Mouse (Mus musculus) heart, embryonic 12.5 days (tissue): ENCODE measurements around the gene Gm42420. TPM values are rescaled to one million over a fixed set of nuclear protein-coding genes. Genes with fewer than 3 reads are reported as not detected.
A peak's percentile ranks its signal among the peaks of the same experiment; 100 is the strongest.

Experiments
- ATAC-seq: fragments of 200-750 bp; cut with Nextera tagmentation; 2 replicates; pipeline ENCODE4 v1.8.0; 2017; ENCODE audit warnings: moderate TSS enrichment, moderate library complexity; ENCODE audit not compliant: insufficient number of reproducible peaks, low FRiP score
- H3K27ac ChIP-seq: fragments of 300-500 bp; sonication (generic); 2 replicates; pipeline ENCODE4 v1.5.1; 2016; ENCODE audit warnings: mild to moderate bottlenecking, moderate library complexity; ENCODE audit not compliant: poor library complexity, severe bottlenecking
- H3K27me3 ChIP-seq: fragments of 300-500 bp; sonication (generic); replicated peaks from 2 replicates; pipeline ENCODE4 v1.6.1; 2016; ENCODE audit warnings: mild to moderate bottlenecking, moderate library complexity
- H3K36me3 ChIP-seq: fragments of 300-500 bp; sonication (generic); 2 replicates; pipeline ENCODE4 v1.6.1; 2016; ENCODE audit warnings: mild to moderate bottlenecking, moderate library complexity
- H3K4me1 ChIP-seq: fragments of 300-500 bp; sonication (generic); replicated peaks from 2 replicates; pipeline ENCODE4 v1.6.1; 2016; ENCODE audit warnings: mild to moderate bottlenecking
- H3K4me2 ChIP-seq: fragments of 300-500 bp; sonication (generic); 2 replicates; pipeline ENCODE4 v1.6.1; 2016; ENCODE audit warnings: mild to moderate bottlenecking, moderate library complexity
- H3K4me3 ChIP-seq: fragments of 300-500 bp; sonication (generic); 2 replicates; pipeline ENCODE4 v1.5.1; 2016; ENCODE audit warnings: mild to moderate bottlenecking
- H3K9ac ChIP-seq: fragments of 300-500 bp; sonication (generic); 2 replicates; pipeline ENCODE4 v1.6.1; 2016; ENCODE audit warnings: mild to moderate bottlenecking, moderate library complexity
- H3K9me3 ChIP-seq: fragments of 300-500 bp; sonication (generic); replicated peaks from 2 replicates; pipeline ENCODE4 v1.6.1; 2016; ENCODE audit warnings: mild to moderate bottlenecking, moderate library complexity
- WGBS: fragments of 180-500 bp; shearing (Covaris S2); methylation state at CpG from one replicate; pipeline ENCODE4 v1.1.7; 2016; 5-methylcytosine and 5-hydroxymethylcytosine counted together
- polyA plus RNA-seq: library from polyadenylated mRNA; unstranded; fragments of >200 nt; fragmentation: Nextera tagmentation; extraction: Ambion mirVana; gene quantifications from 2 replicates; pipeline ENCODE4 v1.2.1, GENCODE M21; 2016

The Gm42420 gene
- 1.0 TPM in 1 of 2 replicates, not detected in the other for polyA plus RNA-seq

DNA sequence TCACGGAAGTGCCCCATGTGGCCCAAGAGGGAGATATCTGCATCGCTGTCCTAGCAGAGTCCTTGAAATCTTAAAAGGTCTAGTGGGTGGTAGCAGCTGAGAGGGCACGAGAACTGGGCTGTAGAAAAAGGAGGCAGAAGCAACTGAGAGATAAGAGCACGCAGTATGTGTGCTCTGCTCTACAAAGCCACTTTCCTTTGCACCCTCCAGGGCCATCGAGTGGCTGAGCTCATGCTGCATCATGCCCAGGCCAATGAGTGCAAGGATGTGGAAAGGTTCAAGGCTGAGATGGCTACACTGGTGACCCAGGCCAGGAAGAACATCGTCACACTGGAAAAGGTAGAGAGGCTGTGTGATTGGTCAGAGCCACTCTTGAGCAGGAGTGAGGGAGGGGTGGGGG lies at the start of gene Gm42420:
Gene Gm42420 (plus strand): TSS at position 237 of the 400 bp plus-strand sequence.
- no peaks in the 10 kb centered on the region for H3K9me3 ChIP-seq
- no peak within 1 kb of the TSS for H3K4me3 ChIP-seq
- H3K4me1 ChIP-seq: no peaks in the 10 kb centered on the region
- no peak within 1 kb of the TSS for H3K27ac ChIP-seq
- no peak within 1 kb of the TSS for H3K9ac ChIP-seq
- H3K27me3 ChIP-seq: no peaks in the 10 kb centered on the region
- H3K36me3 ChIP-seq: peaks cover 53% of the 10 kb centered on the region
- 83% methylated on average over 6 of the region's 6 CpGs for whole genome bisulfite sequencing
- H3K4me2 ChIP-seq: no peak within 1 kb of the TSS
- peak; percentile 63; the same call in 1 of the 2 replicates for ATAC-seq

DNA sequence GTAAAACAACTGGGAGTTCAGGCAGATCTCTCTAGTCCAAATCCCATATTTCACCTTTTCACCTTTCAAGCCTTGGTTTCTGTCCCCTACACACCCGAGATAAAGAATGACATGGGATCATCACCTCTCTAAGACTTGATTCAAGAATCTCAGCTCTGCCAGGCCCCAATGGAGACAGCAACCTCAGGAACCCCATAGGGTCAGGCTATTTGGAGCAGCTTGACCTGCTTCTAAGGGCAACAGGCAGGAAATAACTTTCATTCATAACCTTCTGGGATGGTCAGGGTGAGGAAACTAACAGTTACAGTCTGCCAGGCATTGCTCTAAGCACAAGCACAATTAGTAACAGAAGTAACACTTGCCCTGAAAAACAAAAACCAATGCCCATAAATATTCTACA lies 48.9 kb upstream of the Gm42420 start:
- H3K4me2 ChIP-seq: no peak overlapping the region
- H3K4me3 ChIP-seq: no peak overlapping the region
- WGBS: 33% methylated on average over 1 of the region's 1 CpGs
- H3K27me3 ChIP-seq: no peaks in the 10 kb centered on the region
- peaks cover 4% of the 10 kb centered on the region for H3K36me3 ChIP-seq
- no peak for ATAC-seq
- H3K27ac ChIP-seq: peak overlapping the region; percentile 13; the same call in 1 of the 2 replicates
- H3K9me3 ChIP-seq: 0 out of 2 replicates have a peak, but pooled peaks cover 3% of the 10 kb centered on the region
- H3K9ac ChIP-seq: no peak overlapping the region
- H3K4me1 ChIP-seq: peaks cover 32% of the 10 kb centered on the region

DNA sequence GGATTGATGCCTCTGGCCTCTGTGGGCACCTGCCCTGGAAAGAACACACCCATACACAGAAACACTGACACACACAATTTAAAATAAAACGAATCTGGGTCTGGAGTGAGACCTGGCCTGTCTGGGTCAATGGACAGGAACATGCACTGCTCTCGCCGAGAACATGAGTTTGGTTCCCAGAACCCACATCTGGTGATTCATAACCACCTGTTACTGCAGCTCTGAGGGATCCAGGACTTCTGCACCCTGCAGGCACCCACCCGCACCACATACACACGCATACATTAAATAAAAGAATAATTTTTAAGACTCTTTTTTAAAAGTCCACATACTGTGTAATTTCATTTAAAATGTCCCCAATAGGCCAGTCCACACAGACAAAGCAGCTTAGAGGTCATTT lies 48.3 kb upstream of the Gm42420 start:
- Histone ChIP-seq H3K4me3 (no peak overlapping the region), H3K4me1 (peaks cover 35% of the 10 kb centered on the region), H3K9ac (no peak overlapping the region), H3K9me3 (0 out of 2 replicates have a peak, but pooled peaks cover 3% of the 10 kb centered on the region), H3K4me2 (no peak overlapping the region), H3K27ac (no peak overlapping the region), H3K27me3 (no peaks in the 10 kb centered on the region), H3K36me3 (peaks cover 4% of the 10 kb centered on the region)
- WGBS: 90% methylated on average over 5 of the region's 5 CpGs
- no peak for ATAC-seq

DNA sequence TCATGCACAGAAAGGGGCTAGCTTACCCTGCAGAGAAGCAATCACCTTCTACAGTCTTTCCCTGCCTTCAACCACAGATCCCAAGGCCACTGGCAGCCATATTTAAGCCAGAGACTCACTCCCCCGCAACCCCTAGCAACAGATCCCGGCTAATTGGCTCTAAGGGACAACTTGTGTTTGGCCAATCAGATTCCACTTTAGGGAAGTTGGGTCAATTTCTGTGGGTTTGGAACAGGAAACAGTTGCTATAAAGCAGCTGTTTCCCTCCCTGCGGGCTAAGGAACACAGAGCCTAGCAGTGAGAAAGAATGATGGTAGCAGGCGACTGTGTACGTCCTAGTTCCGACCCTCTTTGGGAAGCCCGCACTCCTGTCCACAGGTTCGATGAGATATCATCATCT lies 47.3 kb upstream of the Gm42420 start:
- 74% methylated on average over 8 of the region's 8 CpGs for WGBS

DNA sequence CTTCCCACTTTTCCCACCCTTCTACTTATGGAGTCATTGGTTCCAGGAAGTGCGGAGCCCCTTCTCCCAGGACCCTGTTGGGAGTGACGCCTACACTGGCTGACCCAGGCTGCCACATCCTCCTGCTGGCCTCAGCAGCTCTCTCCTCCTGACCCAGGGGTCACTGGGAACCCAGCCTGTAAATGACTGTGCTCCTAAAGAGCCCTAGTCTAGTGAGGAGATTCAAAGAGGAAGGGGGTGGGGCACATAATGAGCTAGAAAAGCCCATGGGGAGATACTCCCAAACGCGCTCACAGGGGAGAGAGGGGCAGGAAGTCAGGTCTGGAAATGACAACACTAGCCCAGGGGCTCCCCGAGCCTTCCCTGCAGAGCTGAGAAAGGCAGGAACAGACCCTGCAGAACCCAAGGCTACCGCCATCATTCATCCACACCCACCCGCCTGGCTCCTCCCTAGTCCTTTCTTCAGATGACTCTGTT lies 45.8 kb upstream of the Gm42420 start:
- ATAC-seq: peak; percentile 72
- H3K27ac ChIP-seq: peak overlapping the region; percentile 86
- H3K27me3 ChIP-seq: no peaks in the 10 kb centered on the region
- H3K9ac ChIP-seq: peak overlapping the region; percentile 20; the same call in 1 of the 2 replicates
- WGBS: 13% methylated on average over 7 of the region's 7 CpGs
- no peaks in the 10 kb centered on the region for H3K36me3 ChIP-seq
- H3K9me3 ChIP-seq: no peaks in the 10 kb centered on the region
- peak overlapping the region; percentile 45 for H3K4me2 ChIP-seq
- peaks cover 57% of the 10 kb centered on the region for H3K4me1 ChIP-seq
- H3K4me3 ChIP-seq: no peak overlapping the region

More for the DNA sequence above, 47.3 kb upstream of the Gm42420 start:
- no peak overlapping the region for H3K9ac ChIP-seq
- peaks cover 4% of the 10 kb centered on the region for H3K36me3 ChIP-seq
- no peaks in the 10 kb centered on the region for H3K27me3 ChIP-seq
- peaks cover 44% of the 10 kb centered on the region for H3K4me1 ChIP-seq
- H3K4me2 ChIP-seq: no peak overlapping the region
- H3K27ac ChIP-seq: peak overlapping the region; percentile 86; the same call in 1 of the 2 replicates
- H3K4me3 ChIP-seq: no peak overlapping the region
- no peak for ATAC-seq
- 0 out of 2 replicates have a peak, but pooled peaks cover 3% of the 10 kb centered on the region for H3K9me3 ChIP-seq

DNA sequence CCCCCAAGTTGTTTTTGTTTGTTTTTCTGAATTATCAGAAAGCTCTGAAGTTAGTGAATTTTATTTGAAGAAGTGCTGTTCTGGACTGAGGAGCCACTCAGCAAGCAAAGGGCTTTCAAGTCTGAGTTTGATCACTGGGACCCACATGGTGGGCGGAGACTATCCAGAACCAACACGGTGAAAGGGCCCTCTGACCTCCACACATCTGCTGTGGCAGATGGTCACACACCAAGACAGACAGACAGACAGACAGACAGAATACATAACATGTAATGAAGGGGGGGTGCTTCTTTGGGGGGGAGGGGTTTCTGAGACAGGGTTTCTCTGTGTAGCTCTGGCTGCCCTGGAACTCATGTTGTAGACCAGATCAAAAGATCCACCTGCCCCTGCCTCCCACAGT lies 45.0 kb upstream of the Gm42420 start:
- Histone ChIP-seq H3K9me3 (no peaks in the 10 kb centered on the region), H3K27ac (peak overlapping the region; percentile 86), H3K4me2 (peak overlapping the region; percentile 45), H3K9ac (no peak overlapping the region), H3K4me1 (peaks cover 65% of the 10 kb centered on the region), H3K4me3 (no peak overlapping the region), H3K36me3 (no peaks in the 10 kb centered on the region), H3K27me3 (no peaks in the 10 kb centered on the region)
- no peak for ATAC-seq
- WGBS: 53% methylated on average over 2 of the region's 2 CpGs

DNA sequence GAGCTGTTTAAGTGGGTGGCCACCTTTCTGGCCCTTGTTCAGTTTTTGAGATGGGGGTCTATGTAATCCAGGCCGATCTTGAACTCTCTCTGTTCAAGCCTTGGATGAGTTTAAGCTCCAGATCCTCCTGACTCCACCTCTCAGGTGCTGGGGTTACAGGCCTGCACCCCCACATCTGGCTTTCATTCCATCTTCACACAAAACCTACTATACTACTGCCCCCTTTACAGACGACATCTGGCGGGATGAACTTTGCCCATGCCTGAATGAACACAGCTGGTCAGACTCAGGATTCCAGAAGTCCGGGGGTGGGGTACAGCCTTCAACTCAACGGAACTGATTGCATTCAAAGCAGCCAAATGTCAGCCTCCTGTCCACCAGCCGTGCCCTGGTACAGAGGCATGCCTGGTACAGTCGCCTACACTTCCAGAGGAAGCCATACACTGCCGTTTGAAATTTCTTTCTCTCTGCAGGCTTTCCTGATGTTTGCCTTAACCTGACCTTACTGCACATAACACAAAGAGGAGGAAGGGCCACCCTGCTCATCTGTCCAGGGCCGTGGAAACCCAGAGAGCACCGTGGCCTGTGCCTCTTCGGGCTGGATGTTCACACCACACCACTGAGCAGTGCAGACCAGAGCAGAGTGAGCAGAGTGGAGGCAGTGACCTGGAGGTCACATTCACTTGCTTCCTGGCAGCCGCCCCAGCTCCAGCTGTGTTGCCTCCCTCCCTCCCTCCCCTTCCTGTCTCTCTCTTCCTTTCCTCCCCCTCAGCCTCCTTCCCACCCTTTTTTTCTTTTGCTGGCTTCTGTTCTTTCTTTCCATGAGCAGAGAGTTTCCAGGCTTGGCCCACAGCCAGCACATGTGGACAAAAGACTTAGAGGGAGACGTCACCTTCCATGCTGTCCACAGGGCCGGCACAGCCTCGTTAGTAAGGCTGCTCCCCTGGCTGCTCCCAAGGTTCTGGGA lies 42.6 kb upstream of the Gm42420 start:
- Histone ChIP-seq H3K36me3 (peaks cover 8% of the 10 kb centered on the region), H3K4me2 (peak overlapping the region; percentile 39), H3K4me1 (peaks cover 71% of the 10 kb centered on the region), H3K9me3 (no peaks in the 10 kb centered on the region), H3K27ac (peak overlapping the region; percentile 90), H3K27me3 (no peaks in the 10 kb centered on the region), H3K4me3 (no peak overlapping the region), H3K9ac (peak overlapping the region; percentile 35; the same call in 1 of the 2 replicates)
- WGBS: 20% methylated on average over 15 of the region's 15 CpGs
- peak; percentile 87 for ATAC-seq

DNA sequence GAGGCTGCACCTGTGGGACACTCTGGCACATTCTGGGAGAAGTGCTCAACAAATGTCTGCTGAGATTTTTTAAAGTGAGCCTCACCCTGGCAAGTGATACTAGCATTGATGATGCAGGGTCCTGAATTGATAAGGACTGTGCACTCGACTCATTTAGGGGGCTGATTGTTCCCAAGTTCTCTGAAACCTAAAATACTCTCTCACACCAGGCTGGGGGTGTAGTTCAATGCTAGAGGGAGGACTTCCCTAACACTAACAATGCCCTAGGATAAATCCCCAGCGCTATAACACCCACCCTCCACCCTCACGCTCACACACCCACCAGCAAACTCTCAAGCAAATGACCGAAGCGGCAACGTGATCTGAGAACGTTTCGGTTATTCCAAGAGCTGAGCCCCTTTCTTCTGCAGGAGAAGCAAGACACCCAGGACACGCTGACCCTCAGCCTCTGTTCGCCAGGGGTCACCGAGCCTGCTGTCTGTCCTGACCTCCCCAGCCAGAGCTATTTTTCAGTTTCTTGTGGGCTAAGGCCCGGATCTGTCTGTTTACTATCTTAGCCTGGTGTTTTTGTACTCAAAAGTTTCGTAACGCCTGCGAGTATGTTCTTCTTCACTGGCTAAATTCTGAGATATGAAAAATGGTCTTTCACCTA lies 41.7 kb upstream of the Gm42420 start:
- Histone ChIP-seq H3K9ac (peak overlapping the region; percentile 35; the same call in 1 of the 2 replicates), H3K27ac (peak overlapping the region; percentile 90), H3K9me3 (no peaks in the 10 kb centered on the region), H3K4me1 (peaks cover 65% of the 10 kb centered on the region), H3K4me2 (0 out of 2 replicates have a peak overlapping the region, but pooled peaks have one; percentile 3), H3K27me3 (no peaks in the 10 kb centered on the region), H3K36me3 (peaks cover 12% of the 10 kb centered on the region), H3K4me3 (no peak overlapping the region)
- 57% methylated on average over 15 of the region's 15 CpGs for WGBS
- no peak for ATAC-seq

DNA sequence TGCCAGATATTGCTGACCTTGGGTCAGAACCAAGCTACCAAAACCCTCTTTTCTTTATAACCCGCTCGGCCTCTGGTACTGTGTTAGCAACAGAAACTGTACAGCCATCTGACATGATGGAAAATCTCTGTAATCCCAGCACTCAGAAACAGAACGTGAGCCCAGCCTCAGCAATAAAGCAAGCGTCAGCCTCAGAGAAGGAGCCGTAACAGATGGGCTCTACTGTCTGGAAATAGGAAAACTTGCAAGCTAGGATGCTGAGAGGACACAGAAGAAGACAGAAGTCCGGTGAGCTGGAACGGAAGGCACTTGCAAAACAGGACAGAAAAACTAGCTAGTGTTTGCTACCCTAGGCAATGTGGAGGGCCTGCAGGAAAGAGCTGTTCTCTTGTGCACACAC lies 40.1 kb upstream of the Gm42420 start:
- peaks cover 12% of the 10 kb centered on the region for H3K36me3 ChIP-seq
- no peak overlapping the region for H3K4me3 ChIP-seq
- H3K9ac ChIP-seq: no peak overlapping the region
- 86% methylated on average over 7 of the region's 7 CpGs for WGBS
- no peaks in the 10 kb centered on the region for H3K9me3 ChIP-seq
- no peaks in the 10 kb centered on the region for H3K27me3 ChIP-seq
- ATAC-seq: no peak
- peaks cover 49% of the 10 kb centered on the region for H3K4me1 ChIP-seq
- H3K27ac ChIP-seq: peak overlapping the region; percentile 90; the same call in 1 of the 2 replicates
- no peak overlapping the region for H3K4me2 ChIP-seq

DNA sequence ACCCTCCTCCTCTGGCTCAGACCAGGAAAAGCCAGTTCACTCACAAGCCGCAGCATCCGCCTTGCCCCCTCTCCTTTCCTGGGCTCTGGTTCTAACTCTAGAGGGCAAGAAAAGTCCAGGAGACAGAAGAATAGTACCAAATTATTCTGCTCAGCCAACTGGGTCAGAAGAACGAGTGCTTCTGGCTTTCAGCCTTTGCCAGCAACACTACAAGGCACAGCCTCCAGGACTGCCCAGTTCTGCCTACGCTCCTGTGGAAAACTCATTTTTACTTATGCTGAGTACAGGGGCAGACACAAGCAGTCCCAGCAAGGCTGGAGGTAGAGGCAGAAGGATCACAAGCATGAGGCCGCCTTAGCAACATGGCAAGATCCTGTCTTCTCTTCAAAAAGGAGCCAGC lies 37.5 kb upstream of the Gm42420 start:
- no peaks in the 10 kb centered on the region for H3K27me3 ChIP-seq
- 77% methylated on average over 5 of the region's 5 CpGs for WGBS
- no peak for ATAC-seq
- H3K4me1 ChIP-seq: peaks cover 44% of the 10 kb centered on the region
- no peak overlapping the region for H3K9ac ChIP-seq
- H3K36me3 ChIP-seq: peaks cover 19% of the 10 kb centered on the region
- H3K9me3 ChIP-seq: no peaks in the 10 kb centered on the region
- H3K27ac ChIP-seq: no peak overlapping the region
- no peak overlapping the region for H3K4me3 ChIP-seq
- H3K4me2 ChIP-seq: no peak overlapping the region
